Mouse (Mus musculus) midbrain, postnatal 0 days (tissue): ENCODE data around the gene Alg9. TPM values are rescaled to one million over a fixed set of nuclear protein-coding genes. Genes with fewer than 3 reads are reported as not detected.

ENCODE experiments used
- ATAC-seq: fragments of 200-750 bp; cut with Nextera tagmentation; 2 replicates; pipeline ENCODE4 v1.8.0; 2017; ENCODE audit warnings: moderate number of reproducible peaks, mild to moderate bottlenecking, moderate TSS enrichment, moderate library complexity; ENCODE audit not compliant: low FRiP score
- DNase-seq: peaks from one replicate; pipeline ENCODE4 v3.0.0-alpha.2; 2015; ENCODE audit warnings: low spot score
- H3K27ac ChIP-seq: fragments of 300-500 bp; sonication (generic); 2 replicates; pipeline ENCODE4 v1.5.1; 2014; ENCODE audit warnings: low read depth, mild to moderate bottlenecking, low read length, mixed read lengths
- H3K27me3 ChIP-seq: fragments of 300-500 bp; sonication (generic); 2 replicates; pipeline ENCODE4 v1.6.1; 2014; ENCODE audit warnings: low read length, control low read depth, mixed read lengths; ENCODE audit not compliant: insufficient read depth
- H3K36me3 ChIP-seq: fragments of 300-500 bp; sonication (generic); 2 replicates; pipeline ENCODE4 v1.6.1; 2014; ENCODE audit warnings: low read length, control low read depth, mixed read lengths; ENCODE audit not compliant: insufficient read depth
- H3K4me1 ChIP-seq: fragments of 300-500 bp; sonication (generic); 2 replicates; pipeline ENCODE4 v1.6.1; 2014; ENCODE audit warnings: mild to moderate bottlenecking, control low read depth, antibody characterized with exemption, low read length, mixed read lengths; ENCODE audit not compliant: insufficient read depth
- H3K4me2 ChIP-seq: fragments of 300-500 bp; sonication (generic); 2 replicates; pipeline ENCODE4 v1.6.1; 2014; ENCODE audit warnings: low read depth, mild to moderate bottlenecking, low read length, mixed read lengths; ENCODE audit not compliant: poor library complexity, severe bottlenecking
- H3K4me3 ChIP-seq: fragments of 300-500 bp; sonication (generic); 2 replicates; pipeline ENCODE4 v1.5.1; 2014; ENCODE audit warnings: low read depth, mild to moderate bottlenecking, low read length, moderate library complexity
- H3K9ac ChIP-seq: fragments of 300-500 bp; sonication (generic); replicated peaks from 2 replicates; pipeline ENCODE4 v1.6.1; 2014; ENCODE audit warnings: mild to moderate bottlenecking, low read length, moderate library complexity, mixed read lengths; ENCODE audit not compliant: poor library complexity, severe bottlenecking
- H3K9me3 ChIP-seq: fragments of 300-500 bp; sonication (generic); 2 replicates; pipeline ENCODE4 v1.6.1; 2016; ENCODE audit warnings: low read length, control low read depth
- CTCF ChIP-seq: IDR thresholded peaks from 2 replicates; pipeline ENCODE4 v1.5.1; 2016; ENCODE audit warnings: antibody characterized with exemption, mild to moderate bottlenecking
- WGBS: fragments of 180-500 bp; shearing (Covaris S2); extraction: QIAGEN DNeasy Blood & Tissue Kit; methylation state at CpG from one replicate; pipeline ENCODE4 v1.1.7; 2014; 5-methylcytosine and 5-hydroxymethylcytosine counted together
- polyA plus RNA-seq: library from polyadenylated mRNA; unstranded; fragments of >200 nt; fragmentation: Nextera tagmentation; extraction: Ambion mirVana; gene quantifications from 2 replicates; pipeline ENCODE4 v1.2.1, GENCODE M21; 2015
- total RNA-seq: library from RNA; depleted of rRNA; stranded (reverse); fragments of >200 nt; gene quantifications from 2 replicates; pipeline ENCODE4 v1.2.3, GENCODE M21; 2014; rRNA removed

The Alg9 gene
- total RNA-seq (97.6 and 106 TPM in 2 replicates), polyA plus RNA-seq (51.4 and 57.3 TPM in 2 replicates)

DNA sequence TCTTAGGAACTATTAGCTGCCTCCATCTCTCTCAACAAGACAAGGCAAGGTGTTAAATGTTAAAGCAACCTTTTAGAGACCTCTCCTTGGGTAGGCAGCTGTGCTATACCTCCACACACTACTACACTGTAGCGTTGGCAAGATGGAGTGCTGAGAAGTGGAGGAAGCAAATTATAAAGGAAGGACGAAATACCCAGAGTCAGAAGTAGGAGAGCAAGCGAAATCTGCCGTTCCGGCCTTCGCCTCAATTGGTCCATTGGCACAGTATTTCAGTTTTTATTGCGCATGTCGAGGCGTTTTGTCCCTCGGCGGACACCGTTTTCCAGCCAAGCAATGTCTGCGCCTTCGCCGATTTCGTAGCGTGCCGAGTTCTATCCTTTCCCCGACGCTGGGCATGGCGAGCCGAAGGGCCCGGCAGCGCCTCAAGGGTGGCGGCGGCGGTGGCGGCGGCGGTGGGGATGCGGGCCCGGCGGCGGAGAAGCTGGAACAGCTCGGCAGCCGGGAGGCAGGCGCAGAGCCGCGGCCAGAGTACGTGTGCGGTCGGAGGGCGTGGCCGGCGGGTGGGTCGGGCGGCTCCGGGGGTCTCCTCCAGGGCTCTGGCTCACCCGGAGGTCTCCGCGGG lies at the start of gene Alg9, which contains the start of gene 1110032A03Rik:
Alg9 (plus strand) TSS at position 29 of the 622 bp plus-strand sequence.
1110032A03Rik (minus strand) TSS at position 530 of the 622 bp plus-strand sequence.
- H3K9me3 ChIP-seq, result no peaks in the 10 kb centered on the region
- WGBS, result under 1% methylated on average over 50 of the region's 51 CpGs

GRCm38 (mm10) chr9:50725921-50726590 lies 48.8 kb upstream of the Alg9 start:
- ATAC-seq, result no peak
- DNase-seq, result no peak
- Histone ChIP-seq H3K27me3 (no peaks in the 10 kb centered on the region), H3K4me3 (peak overlapping the region; percentile 62), H3K4me1 (peaks cover 3% of the 10 kb centered on the region; the same call in 1 of the 2 replicates), H3K27ac (peak overlapping the region; percentile 52), H3K36me3 (no peaks in the 10 kb centered on the region), H3K9me3 (no peaks in the 10 kb centered on the region), H3K9ac (peak overlapping the region; percentile 33; the same call in 1 of the 2 replicates), H3K4me2 (peak overlapping the region; percentile 85)
- TF ChIP-seq CTCF, result no peak
- 19% methylated on average over 8 of the region's 8 CpGs for WGBS

More for the DNA sequence above, at the start of gene Alg9, which contains the start of gene 1110032A03Rik:
- H3K36me3 ChIP-seq, result peaks cover 12% of the 10 kb centered on the region
- H3K27ac ChIP-seq, result peak within 1 kb of the TSS; percentile 93
- DNase-seq, result peak; percentile 92
- TF ChIP-seq CTCF, result peak; percentile 23
- peak; percentile 76 for ATAC-seq
- H3K27me3 ChIP-seq, result no peaks in the 10 kb centered on the region
- peak within 1 kb of the TSS; percentile 97 for H3K9ac ChIP-seq
- peak within 1 kb of the TSS; percentile 66 for H3K4me2 ChIP-seq
- H3K4me1 ChIP-seq, result peaks cover 7% of the 10 kb centered on the region; the same call in 1 of the 2 replicates
- peak within 1 kb of the TSS; percentile 89 for H3K4me3 ChIP-seq

- ATAC-seq, result peak; percentile 20; the same call in 1 of the 2 replicates
- TF ChIP-seq CTCF, result no peak
Measured at GRCm38 (mm10) chr9:50727171-50727924, 47.5 kb upstream of the Alg9 start.

GRCm38 (mm10) chr9:50727925-50728651 lies 46.7 kb upstream of the Alg9 start:
- Histone ChIP-seq H3K4me1 (peaks cover 3% of the 10 kb centered on the region; the same call in 1 of the 2 replicates), H3K27ac (peak overlapping the region; percentile 81), H3K4me3 (peak overlapping the region; percentile 62), H3K27me3 (no peaks in the 10 kb centered on the region), H3K4me2 (peak overlapping the region; percentile 85), H3K36me3 (no peaks in the 10 kb centered on the region), H3K9me3 (no peaks in the 10 kb centered on the region), H3K9ac (peak overlapping the region; percentile 63)
- TF ChIP-seq CTCF, result peak; percentile 57
- ATAC-seq (peak; percentile 96), DNase-seq (peak; percentile 96)
- under 1% methylated on average over 44 of the region's 45 CpGs for WGBS

More at GRCm38 (mm10) chr9:50727171-50727924, 47.5 kb upstream of the Alg9 start:
- Histone ChIP-seq H3K27me3 (no peaks in the 10 kb centered on the region), H3K27ac (peak overlapping the region; percentile 81), H3K9ac (peak overlapping the region; percentile 63), H3K4me3 (peak overlapping the region; percentile 62), H3K36me3 (no peaks in the 10 kb centered on the region), H3K4me1 (peaks cover 3% of the 10 kb centered on the region; the same call in 1 of the 2 replicates), H3K9me3 (no peaks in the 10 kb centered on the region), H3K4me2 (peak overlapping the region; percentile 85)
- WGBS, result 2% methylated on average over 30 of the region's 30 CpGs
- peak; percentile 17 for DNase-seq

DNA sequence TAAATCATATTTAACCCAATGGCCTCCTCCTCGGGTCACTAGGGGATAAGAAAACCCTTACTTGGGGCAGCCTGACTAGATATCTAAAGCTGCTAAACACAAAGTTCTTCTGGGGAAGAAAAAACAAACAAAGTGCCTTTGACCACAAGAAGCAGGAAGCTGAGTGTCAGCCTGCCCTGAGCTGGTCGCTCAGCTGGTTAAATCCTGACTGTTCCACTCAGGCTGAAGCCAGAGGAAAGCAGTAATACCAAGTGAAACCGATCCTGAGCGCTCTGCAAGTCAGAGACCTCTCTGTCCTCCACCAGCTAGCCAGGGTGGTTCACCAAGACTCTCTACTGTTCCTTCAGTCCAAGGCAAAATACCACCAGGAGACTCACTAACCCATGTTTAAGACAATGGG lies 45.2 kb upstream of the Alg9 start:
- no peaks in the 10 kb centered on the region for H3K9me3 ChIP-seq
- 69% methylated on average over 4 of the region's 4 CpGs for WGBS

More for the DNA sequence above, 45.2 kb upstream of the Alg9 start:
- H3K4me3 ChIP-seq, result no peak overlapping the region
- no peaks in the 10 kb centered on the region for H3K4me1 ChIP-seq
- no peak overlapping the region for H3K27ac ChIP-seq
- no peaks in the 10 kb centered on the region for H3K27me3 ChIP-seq
- H3K36me3 ChIP-seq, result no peaks in the 10 kb centered on the region
- no peak for TF ChIP-seq CTCF
- H3K9ac ChIP-seq, result no peak overlapping the region
- no peak for ATAC-seq
- no peak overlapping the region for H3K4me2 ChIP-seq
- no peak for DNase-seq
